Mouse (Mus musculus) embryonic facial prominence, embryonic 14.5 days (tissue): ENCODE data around the gene Gm20388. TPM values are rescaled to one million over a fixed set of nuclear protein-coding genes. Genes with fewer than 3 reads are reported as not detected.

Experiments
- ATAC-seq: fragments of 200-750 bp; cut with Nextera tagmentation; 2 replicates; pipeline ENCODE4 v1.8.0; 2017; ENCODE audit warnings: low read depth, moderate number of reproducible peaks, moderate TSS enrichment
- DNase-seq: peaks from one replicate; pipeline ENCODE4 v3.0.0-alpha.2; 2015; ENCODE audit warnings: low spot score
- H3K27ac ChIP-seq: fragments of 300-500 bp; sonication (generic); replicated peaks from 2 replicates; pipeline ENCODE4 v1.5.1; 2014; ENCODE audit warnings: low read depth, mild to moderate bottlenecking, low read length, moderate library complexity
- H3K27me3 ChIP-seq: fragments of 300-500 bp; sonication (generic); replicated peaks from 2 replicates; pipeline ENCODE4 v1.6.1; 2014; ENCODE audit warnings: low read length; ENCODE audit not compliant: control insufficient read depth, insufficient read depth
- H3K36me3 ChIP-seq: fragments of 300-500 bp; sonication (generic); 2 replicates; pipeline ENCODE4 v1.6.1; 2014; ENCODE audit warnings: low read length, mixed read lengths; ENCODE audit not compliant: control insufficient read depth, insufficient read depth
- H3K4me1 ChIP-seq: fragments of 300-500 bp; sonication (generic); 2 replicates; pipeline ENCODE4 v1.6.1; 2014; ENCODE audit warnings: antibody characterized with exemption, low read length; ENCODE audit not compliant: control insufficient read depth, insufficient read depth
- H3K4me2 ChIP-seq: fragments of 300-500 bp; sonication (generic); 2 replicates; pipeline ENCODE4 v1.6.1; 2014; ENCODE audit warnings: low read depth, mild to moderate bottlenecking, low read length, moderate library complexity, mixed read lengths
- H3K4me3 ChIP-seq: fragments of 300-500 bp; sonication (generic); 2 replicates; pipeline ENCODE4 v1.5.1; 2014; ENCODE audit warnings: low read depth, mild to moderate bottlenecking, low read length
- H3K9ac ChIP-seq: fragments of 300-500 bp; sonication (generic); 2 replicates; pipeline ENCODE4 v1.6.1; 2014; ENCODE audit warnings: low read depth, mild to moderate bottlenecking, low read length, moderate library complexity, mixed read lengths
- H3K9me3 ChIP-seq: fragments of 300-500 bp; sonication (generic); 2 replicates; pipeline ENCODE4 v1.6.1; 2016; ENCODE audit warnings: low read length; ENCODE audit not compliant: control insufficient read depth
- WGBS: fragments of 180-500 bp; shearing (Covaris S2); extraction: QIAGEN DNeasy Blood & Tissue Kit; methylation state at CpG from one replicate; pipeline ENCODE4 v1.1.7; 2014; 5-methylcytosine and 5-hydroxymethylcytosine counted together
- polyA plus RNA-seq: library from polyadenylated mRNA; unstranded; fragments of >200 nt; fragmentation: Nextera tagmentation; extraction: Ambion mirVana; gene quantifications from 2 replicates; pipeline ENCODE4 v1.2.1, GENCODE M21; 2014

The Gm20388 gene
- polyA plus RNA-seq, 1 experiment from 2014 or later, result not detected

GRCm38 (mm10) chr8:120657415-120657814, 746.8 kb downstream of the Gm20388 start:
- Histone ChIP-seq H3K9me3 (no peaks in the 10 kb centered on the region), H3K27me3 (no peaks in the 10 kb centered on the region), H3K36me3 (peaks cover 65% of the 10 kb centered on the region), H3K27ac (no peak overlapping the region), H3K9ac (no peak overlapping the region), H3K4me3 (no peak overlapping the region), H3K4me1 (no peaks in the 10 kb centered on the region), H3K4me2 (no peak overlapping the region)
- 86% methylated on average over 8 of the region's 8 CpGs for WGBS
- DNase-seq (no peak), ATAC-seq (no peak)

GRCm38 (mm10) chr8:120664566-120664965, 753.9 kb downstream of the Gm20388 start:
- Histone ChIP-seq H3K9me3 (no peaks in the 10 kb centered on the region), H3K36me3 (0 out of 2 replicates have a peak, but pooled peaks cover 4% of the 10 kb centered on the region), H3K4me2 (no peak overlapping the region), H3K4me1 (peaks cover 20% of the 10 kb centered on the region), H3K9ac (0 out of 2 replicates have a peak overlapping the region, but pooled peaks have one; percentile 23), H3K27ac (no peak overlapping the region), H3K4me3 (no peak overlapping the region), H3K27me3 (no peaks in the 10 kb centered on the region)
- DNase-seq (no peak), ATAC-seq (no peak)
- 80% methylated on average over 6 of the region's 6 CpGs for WGBS

- no peak for DNase-seq
- H3K4me3 ChIP-seq, result peak overlapping the region; percentile 97
- peak overlapping the region; percentile 98 for H3K9ac ChIP-seq
- peaks cover 20% of the 10 kb centered on the region for H3K4me1 ChIP-seq
- H3K9me3 ChIP-seq, result no peaks in the 10 kb centered on the region
- no peaks in the 10 kb centered on the region for H3K27me3 ChIP-seq
- H3K4me2 ChIP-seq, result peak overlapping the region; percentile 80
- WGBS, result 64% methylated on average over 3 of the region's 3 CpGs
- peaks cover 12% of the 10 kb centered on the region for H3K36me3 ChIP-seq
- no peak for ATAC-seq
- no peak overlapping the region for H3K27ac ChIP-seq
These were observed 755.2 kb downstream of the Gm20388 start for GRCm38 (mm10) chr8:120665726-120666455.

- H3K9me3 ChIP-seq, result no peaks in the 10 kb centered on the region
- H3K27ac ChIP-seq, result peak overlapping the region; percentile 84
- H3K9ac ChIP-seq, result peak overlapping the region; percentile 98
- peak overlapping the region; percentile 97 for H3K4me3 ChIP-seq
- H3K4me2 ChIP-seq, result peak overlapping the region; percentile 80
- peaks cover 20% of the 10 kb centered on the region for H3K4me1 ChIP-seq
- 2% methylated on average over 17 of the region's 17 CpGs for WGBS
- H3K36me3 ChIP-seq, result peaks cover 21% of the 10 kb centered on the region
- DNase-seq (peak; percentile 50), ATAC-seq (no peak)
- no peaks in the 10 kb centered on the region for H3K27me3 ChIP-seq
These were observed 756.3 kb downstream of the Gm20388 start for GRCm38 (mm10) chr8:120666807-120667470.

GRCm38 (mm10) chr8:120667561-120668373, 757.1 kb downstream of the Gm20388 start, which contains the start of the genes Gm27021 and Cox4i1:
Gene Gm27021 (minus strand): TSS chr8:120668079.
Gene Cox4i1 (plus strand): TSS chr8:120668222.
- Histone ChIP-seq H3K9me3 (no peaks in the 10 kb centered on the region), H3K27me3 (no peaks in the 10 kb centered on the region), H3K4me2 (peak within 1 kb of the TSS; percentile 92), H3K4me1 (peaks cover 20% of the 10 kb centered on the region), H3K36me3 (peaks cover 29% of the 10 kb centered on the region), H3K9ac (peak within 1 kb of the TSS; percentile 98), H3K27ac (peak within 1 kb of the TSS; percentile 84), H3K4me3 (peak within 1 kb of the TSS; percentile 97)
- DNase-seq, result peak; percentile 96
- under 1% methylated on average over 37 of the region's 105 CpGs for WGBS
- ATAC-seq, result peak; percentile 94

GRCm38 (mm10) chr8:120668374-120668905, 757.8 kb downstream of the Gm20388 start, which contains the start of gene Emc8:
Gene Emc8 (minus strand): TSS chr8:120668573.
- no peaks in the 10 kb centered on the region for H3K9me3 ChIP-seq
- peaks cover 20% of the 10 kb centered on the region for H3K4me1 ChIP-seq
- no peak for DNase-seq
- ATAC-seq, result no peak
- H3K4me2 ChIP-seq, result peak within 1 kb of the TSS; percentile 92
- 3% methylated on average over 15 of the region's 51 CpGs for WGBS
- peaks cover 36% of the 10 kb centered on the region for H3K36me3 ChIP-seq
- peak within 1 kb of the TSS; percentile 97 for H3K4me3 ChIP-seq
- H3K9ac ChIP-seq, result peak within 1 kb of the TSS; percentile 98
- peak within 1 kb of the TSS; percentile 84 for H3K27ac ChIP-seq
- no peaks in the 10 kb centered on the region for H3K27me3 ChIP-seq

GRCm38 (mm10) chr8:120671775-120672174, 761.1 kb downstream of the Gm20388 start:
- H3K4me2 ChIP-seq, result no peak overlapping the region
- WGBS, result 33% methylated on average over 6 of the region's 6 CpGs
- no peak overlapping the region for H3K27ac ChIP-seq
- ATAC-seq (no peak), DNase-seq (no peak)
- peaks cover 6% of the 10 kb centered on the region for H3K4me1 ChIP-seq
- H3K9me3 ChIP-seq, result no peaks in the 10 kb centered on the region
- no peak overlapping the region for H3K9ac ChIP-seq
- H3K36me3 ChIP-seq, result peaks cover 45% of the 10 kb centered on the region
- no peaks in the 10 kb centered on the region for H3K27me3 ChIP-seq
- H3K4me3 ChIP-seq, result no peak overlapping the region

- 88% methylated on average over 15 of the region's 16 CpGs for WGBS
- Histone ChIP-seq H3K27me3 (no peaks in the 10 kb centered on the region), H3K4me2 (no peak overlapping the region), H3K27ac (no peak overlapping the region), H3K36me3 (peaks cover 45% of the 10 kb centered on the region), H3K4me1 (peaks cover 3% of the 10 kb centered on the region), H3K9ac (no peak overlapping the region), H3K9me3 (no peaks in the 10 kb centered on the region), H3K4me3 (no peak overlapping the region)
- DNase-seq (no peak), ATAC-seq (no peak)
These were observed 762.1 kb downstream of the Gm20388 start for GRCm38 (mm10) chr8:120672626-120673229.
